Mouse (Mus musculus) T-helper 2 cell (primary cell): ENCODE results near the gene Gimap7.

Source experiments
- in situ Hi-C: fragments of 300-600 bp; cut with MboI, MseI; formaldehyde crosslinking; loops from one replicate; pipeline ENCODE4 v1.15.1; 2025; ENCODE audit warnings: high pct_unique_total_duplicates

Gimap7 gene

GRCm38 (mm10) chr6:48718455-48718854 is at the start of gene Gimap7, which contains the start of gene Gm28053:
Gene Gimap7 (plus strand): TSS chr6:48718621.
Gene Gm28053 (plus strand): TSS chr6:48718607.
- in situ Hi-C loops: loop anchor here (25.0 kb wide), 2 partner anchors 1056 to 1844 kb away; partner anchors contain the start of gene Cycs

GRCm38 (mm10) chr6:48669446-48669969 is 48.9 kb upstream of the Gimap7 start:
- in situ Hi-C loops: no loop called here

GRCm38 (mm10) chr6:48674291-48675058 is 43.9 kb upstream of the Gimap7 start:
- in situ Hi-C loops: loop anchor here (5.0 to 25.0 kb wide), 2 partner anchors 68 to 912 kb away; no protein-coding TSS in a partner anchor

GRCm38 (mm10) chr6:48675400-48675930 is 43.0 kb upstream of the Gimap7 start:
- in situ Hi-C loops: loop anchor here (5.0 to 25.0 kb wide), 2 partner anchors 67 to 913 kb away; no protein-coding TSS in a partner anchor

GRCm38 (mm10) chr6:48675931-48676859 is 42.2 kb upstream of the Gimap7 start, which contains the start of gene Gimap9:
Gene Gimap9 (plus strand): TSS chr6:48676129.
- in situ Hi-C loops: loop anchor here (5.0 to 25.0 kb wide), 2 partner anchors 66 to 914 kb away; no protein-coding TSS in a partner anchor

GRCm38 (mm10) chr6:48676860-48677415 is 41.5 kb upstream of the Gimap7 start:
- in situ Hi-C loops: loop anchor here (5.0 to 25.0 kb wide), 2 partner anchors 65 to 915 kb away; no protein-coding TSS in a partner anchor

- in situ Hi-C loops: loop anchor here (5.0 to 25.0 kb wide), 2 partner anchors 65 to 915 kb away; no protein-coding TSS in a partner anchor
Measured at GRCm38 (mm10) chr6:48677492-48678345, 40.7 kb upstream of the Gimap7 start.

- in situ Hi-C loops: loop anchor here (5.0 to 25.0 kb wide), 2 partner anchors 64 to 916 kb away; no protein-coding TSS in a partner anchor
Measured at GRCm38 (mm10) chr6:48678391-48678790, 40.0 kb upstream of the Gimap7 start.

- in situ Hi-C loops: loop anchor here (5.0 to 25.0 kb wide), 2 partner anchors 63 to 917 kb away; no protein-coding TSS in a partner anchor
Measured at GRCm38 (mm10) chr6:48679701-48680100, 38.7 kb upstream of the Gimap7 start.

GRCm38 (mm10) chr6:48680421-48680820 is 38.0 kb upstream of the Gimap7 start:
- in situ Hi-C loops: loop anchor here (25.0 kb wide), 1 partner anchor 918 kb away; no protein-coding TSS in a partner anchor

GRCm38 (mm10) chr6:48681472-48682090 is 36.8 kb upstream of the Gimap7 start:
- in situ Hi-C loops: loop anchor here (25.0 kb wide), 1 partner anchor 919 kb away; no protein-coding TSS in a partner anchor

GRCm38 (mm10) chr6:48682271-48682670 is 36.1 kb upstream of the Gimap7 start:
- in situ Hi-C loops: loop anchor here (25.0 kb wide), 1 partner anchor 920 kb away; no protein-coding TSS in a partner anchor

- in situ Hi-C loops: loop anchor here (25.0 kb wide), 1 partner anchor 921 kb away; no protein-coding TSS in a partner anchor
Measured at GRCm38 (mm10) chr6:48683263-48683821, 35.1 kb upstream of the Gimap7 start.

GRCm38 (mm10) chr6:48684319-48684718 is 34.1 kb upstream of the Gimap7 start, which contains the start of gene Gimap4:
Gene Gimap4 (plus strand): TSS chr6:48684549.
- in situ Hi-C loops: loop anchor here (25.0 kb wide), 1 partner anchor 922 kb away; no protein-coding TSS in a partner anchor

- in situ Hi-C loops: loop anchor here (25.0 kb wide), 1 partner anchor 923 kb away; no protein-coding TSS in a partner anchor
Measured at GRCm38 (mm10) chr6:48684806-48685205, 33.6 kb upstream of the Gimap7 start.

GRCm38 (mm10) chr6:48685251-48685650 is 33.2 kb upstream of the Gimap7 start:
- in situ Hi-C loops: loop anchor here (25.0 kb wide), 1 partner anchor 923 kb away; no protein-coding TSS in a partner anchor

- in situ Hi-C loops: loop anchor here (25.0 kb wide), 1 partner anchor 924 kb away; no protein-coding TSS in a partner anchor
Measured at GRCm38 (mm10) chr6:48685694-48686665, 32.4 kb upstream of the Gimap7 start.
